Mouse (Mus musculus) MEL-GATA-1-ER (cell line): ENCODE measurements at regions not wholly inside any gene's neighbourhood (a gene's known extent, or its start where the extent isn't known, plus 50 kb on each side); places are given as distances from the start of the nearest gene placed in this dataset.

Experiments
- DNase-seq: peaks from one replicate; pipeline ENCODE4 v3.0.0-alpha.2; 2012; ENCODE audit warnings: low read depth; ENCODE audit errors: extremely low read depth

- no peak for DNase-seq
These were observed 65.6 kb downstream of the 4933402N22Rik start for GRCm38 (mm10) chr5:11983452-11983851.

- DNase-seq, result no peak
These were observed 71.3 kb downstream of the 4933402N22Rik start for GRCm38 (mm10) chr5:11989140-11989539.

- no peak for DNase-seq
These were observed 82.9 kb downstream of the 4933402N22Rik start for GRCm38 (mm10) chr5:12000777-12001176.

GRCm38 (mm10) chr5:12006473-12006872 lies 88.6 kb downstream of the 4933402N22Rik start:
- DNase-seq, result no peak

- DNase-seq, result no peak
These were observed 98.5 kb downstream of the 4933402N22Rik start for GRCm38 (mm10) chr5:12016332-12016731.

GRCm38 (mm10) chr5:12020489-12020888 lies 102.6 kb downstream of the 4933402N22Rik start:
- peak; percentile 4 for DNase-seq

GRCm38 (mm10) chr5:12024705-12025383 lies 107.0 kb downstream of the 4933402N22Rik start:
- no peak for DNase-seq

- DNase-seq, result peak; percentile 22
These were observed 112.2 kb downstream of the 4933402N22Rik start for GRCm38 (mm10) chr5:12030002-12030401.

GRCm38 (mm10) chr5:12049806-12050205 lies 132.0 kb downstream of the 4933402N22Rik start:
- DNase-seq, result no peak

GRCm38 (mm10) chr5:12080191-12080590 lies 162.3 kb downstream of the 4933402N22Rik start:
- no peak for DNase-seq

GRCm38 (mm10) chr5:12093680-12094079 lies 175.8 kb downstream of the 4933402N22Rik start:
- DNase-seq, result no peak

GRCm38 (mm10) chr5:12116587-12117354 lies 198.9 kb downstream of the 4933402N22Rik start:
- no peak for DNase-seq

- no peak for DNase-seq
These were observed 207.1 kb downstream of the 4933402N22Rik start for GRCm38 (mm10) chr5:12124935-12125334.

GRCm38 (mm10) chr5:12127484-12128265 lies 209.8 kb downstream of the 4933402N22Rik start:
- no peak for DNase-seq

- no peak for DNase-seq
These were observed 221.1 kb downstream of the 4933402N22Rik start for GRCm38 (mm10) chr5:12138961-12139360.

GRCm38 (mm10) chr5:12153295-12153694 lies 229.9 kb upstream of the Sema3d start:
- no peak for DNase-seq

GRCm38 (mm10) chr5:12154551-12155091 lies 228.6 kb upstream of the Sema3d start:
- no peak for DNase-seq

GRCm38 (mm10) chr5:12191681-12192080 lies 191.5 kb upstream of the Sema3d start:
- DNase-seq, result no peak

GRCm38 (mm10) chr5:12207452-12207851 lies 175.7 kb upstream of the Sema3d start:
- DNase-seq, result peak; percentile 7

- no peak for DNase-seq
These were observed 173.6 kb upstream of the Sema3d start for GRCm38 (mm10) chr5:12209631-12210030.

- no peak for DNase-seq
These were observed 169.7 kb upstream of the Sema3d start for GRCm38 (mm10) chr5:12213448-12213847.
